Mouse (Mus musculus) MEL (cell line): ENCODE measurements at regions not wholly inside any gene's neighbourhood (a gene's known extent, or its start where the extent isn't known, plus 50 kb on each side); places are given as distances from the start of the nearest gene placed in this dataset.

Experiments used
- CTCF ChIP-seq, 3 experiments: IDR thresholded peaks in 2 of 3; conservative IDR thresholded peaks in 1 of 3; 2 replicates each; pipeline ENCODE4 v1.5.1; 2011 to 2012; ENCODE audit warnings: low read length in 3 of 3, low read depth in 2 of 3, mild to moderate bottlenecking in 2 of 3, improper control_type of control experiment in 1 of 3, inconsistent platforms in 1 of 3, mixed read lengths in 1 of 3, moderate library complexity in 1 of 3; ENCODE audit not compliant: control insufficient read depth in 1 of 3, insufficient read depth in 1 of 3, poor library complexity in 1 of 3, severe bottlenecking in 1 of 3
- E2F4 ChIP-seq: IDR thresholded peaks from 2 replicates; pipeline ENCODE4 v1.6.1; 2011; ENCODE audit warnings: low read depth, low read length, improper control_type of control experiment, borderline replicate concordance
- RCOR1 ChIP-seq: IDR thresholded peaks from 2 replicates; pipeline ENCODE4 v1.6.1; 2012; ENCODE audit warnings: low read depth, mild to moderate bottlenecking, inconsistent platforms, low read length, improper control_type of control experiment
- ZKSCAN1 ChIP-seq: IDR thresholded peaks from 2 replicates; pipeline ENCODE4 v1.6.1; 2012; ENCODE audit warnings: low read depth, mild to moderate bottlenecking, inconsistent platforms, low read length, improper control_type of control experiment, moderate library complexity

DNA sequence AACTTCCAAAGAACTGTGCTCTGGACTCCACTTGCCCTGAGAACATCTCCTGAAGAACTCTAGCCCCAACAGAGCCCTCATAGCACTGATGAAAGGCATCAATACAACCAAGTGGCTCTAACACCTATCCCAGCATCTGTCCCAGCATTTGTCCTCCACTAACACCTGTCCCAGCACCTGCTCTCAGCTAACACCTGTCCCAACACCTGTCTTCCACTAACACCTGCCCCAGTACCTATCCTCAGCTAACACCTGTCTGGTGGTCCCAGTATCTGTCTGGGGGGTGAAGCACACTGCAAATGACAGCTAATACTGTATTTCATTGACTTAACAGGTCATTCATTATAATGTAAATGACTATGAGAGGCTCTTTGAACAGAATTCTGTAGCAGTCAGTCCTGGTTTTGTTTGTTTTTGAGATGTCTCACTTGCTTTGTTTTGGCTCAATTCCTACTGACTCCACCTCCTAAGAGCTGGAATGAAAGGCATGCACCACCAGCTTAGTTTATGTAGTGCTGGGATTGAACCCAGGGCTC is 54.7 kb upstream of the Car12 start:
- TF ChIP-seq CTCF (IDR thresholded peaks at IDR 0.05 in 2 of 3, conservative IDR thresholded peaks at IDR 0.05 in 1 of 3; ENCODE audit: control insufficient read depth in 1 of 3, insufficient read depth in 1 of 3, low read depth in 2 of 3, low read length in 3 of 3, poor library complexity in 1 of 3, severe bottlenecking in 1 of 3) (no peak), E2F4 (no peak), RCOR1 (no peak), ZKSCAN1 (no peak)
